Mouse (Mus musculus): ENCODE results near the gene Gm49342. TPM values are rescaled to one million over a fixed set of nuclear protein-coding genes. Genes with fewer than 3 reads are reported as not detected.

Gene Gm49342
- polyA plus RNA-seq, 1 experiment from 2014 or later = not detected

GRCm38 (mm10) chr14:51007152-51007801 lies 63.0 kb downstream of the Gm49342 start, which contains the start of gene Rnase10:
Rnase10 (plus strand) TSS chr14:51007751.
- no peak within 1 kb of the TSS for H3K9ac ChIP-seq
- ATAC-seq (ENCODE audit: low FRiP score) = no peak
- no peak within 1 kb of the TSS for H3K4me2 ChIP-seq (replicated peaks)
- H3K4me1 ChIP-seq = no peaks in the 10 kb centered on the region
- H3K27ac ChIP-seq = no peak within 1 kb of the TSS
- no peak within 1 kb of the TSS for H3K4me3 ChIP-seq
- H3K27me3 ChIP-seq = no peaks in the 10 kb centered on the region
- WGBS = 80% methylated on average over 8 of the region's 8 CpGs
- H3K9me3 ChIP-seq (replicated peaks) = no peaks in the 10 kb centered on the region
- no peaks in the 10 kb centered on the region for H3K36me3 ChIP-seq

DNA sequence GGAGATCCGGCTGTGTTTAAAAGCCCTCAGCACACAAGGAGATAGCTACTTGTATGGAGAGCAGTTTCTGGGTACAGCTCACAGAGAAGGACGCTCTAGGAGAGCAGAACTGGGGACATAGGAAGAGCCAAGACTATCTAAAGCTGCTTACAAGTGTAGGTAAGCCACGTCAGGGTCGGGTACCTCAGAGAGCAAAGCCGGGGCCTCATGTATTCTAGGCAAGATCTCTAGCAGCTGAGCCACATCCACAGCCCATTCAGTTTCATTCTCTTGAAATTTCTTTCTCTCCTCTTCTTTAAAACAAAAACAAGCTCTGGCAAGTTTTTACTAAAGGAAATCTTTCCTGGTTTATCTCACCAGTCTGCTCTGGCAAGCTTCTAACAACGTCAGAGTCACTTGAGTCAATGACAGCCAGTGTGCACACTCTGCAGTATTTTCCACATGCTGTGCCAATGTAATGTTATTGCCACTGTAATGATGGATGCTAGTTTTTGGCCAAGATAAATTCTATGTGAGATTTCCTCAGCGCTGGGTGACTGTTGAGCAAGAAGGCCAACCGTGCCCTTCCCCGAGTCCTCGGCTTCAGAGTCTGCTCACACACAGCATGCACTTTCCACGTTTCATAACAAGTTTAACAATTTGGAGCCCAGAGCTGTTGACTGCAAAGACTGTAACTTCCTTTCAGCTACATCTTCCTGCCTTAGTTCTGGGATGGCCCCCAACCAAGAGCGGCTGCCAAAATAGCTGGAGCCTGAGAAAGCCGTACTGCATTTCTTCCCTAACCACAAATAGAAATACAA lies 63.8 kb downstream of the Gm49342 start:
- Histone ChIP-seq H3K4me1 (no peaks in the 10 kb centered on the region), H3K4me3 (no peak overlapping the region), H3K9ac (no peak overlapping the region), H3K27me3 (no peaks in the 10 kb centered on the region), H3K9me3 (replicated peaks) (no peaks in the 10 kb centered on the region), H3K36me3 (no peaks in the 10 kb centered on the region), H3K27ac (no peak overlapping the region), H3K4me2 (replicated peaks) (no peak overlapping the region)
- WGBS = 81% methylated on average over 13 of the region's 13 CpGs
- no peak for ATAC-seq (ENCODE audit: low FRiP score)

GRCm38 (mm10) chr14:51008781-51009180 lies 64.5 kb downstream of the Gm49342 start:
- Histone ChIP-seq H3K4me2 (replicated peaks) (no peak overlapping the region), H3K27me3 (no peaks in the 10 kb centered on the region), H3K4me3 (no peak overlapping the region), H3K4me1 (no peaks in the 10 kb centered on the region), H3K9ac (no peak overlapping the region), H3K27ac (no peak overlapping the region), H3K9me3 (replicated peaks) (no peaks in the 10 kb centered on the region), H3K36me3 (no peaks in the 10 kb centered on the region)
- no peak for ATAC-seq (ENCODE audit: low FRiP score)
- 92% methylated on average over 4 of the region's 4 CpGs for WGBS

GRCm38 (mm10) chr14:51009572-51009971 lies 65.3 kb downstream of the Gm49342 start:
- no peaks in the 10 kb centered on the region for H3K36me3 ChIP-seq
- H3K9ac ChIP-seq = no peak overlapping the region
- no peak overlapping the region for H3K4me2 ChIP-seq (replicated peaks)
- no peak overlapping the region for H3K4me3 ChIP-seq
- no peak for ATAC-seq (ENCODE audit: low FRiP score)
- WGBS = 86% methylated on average over 6 of the region's 6 CpGs
- H3K27ac ChIP-seq = no peak overlapping the region
- no peaks in the 10 kb centered on the region for H3K9me3 ChIP-seq (replicated peaks)
- H3K27me3 ChIP-seq = no peaks in the 10 kb centered on the region
- no peaks in the 10 kb centered on the region for H3K4me1 ChIP-seq

Other genes starting within 250 kb of the Gm49342 start
- not detected in 2 replicates for gene Olfr748, start 237.1 kb upstream of the Gm49342 start, polyA plus RNA-seq (2016; fragmentation: Nextera tagmentation; extraction: Ambion mirVana)
- gene Olfr749, start 199.4 kb upstream of the Gm49342 start, polyA plus RNA-seq (2016; fragmentation: Nextera tagmentation; extraction: Ambion mirVana) = not detected in 2 replicates
- 97.7 and 105 TPM in 2 replicates for gene Ttc5, start 159.0 kb upstream of the Gm49342 start, polyA plus RNA-seq (2016; fragmentation: Nextera tagmentation; extraction: Ambion mirVana)
- gene Ccnb1ip1, start 136.8 kb upstream of the Gm49342 start, polyA plus RNA-seq (2016; fragmentation: Nextera tagmentation; extraction: Ambion mirVana) = 0.46 TPM in 1 of 2 replicates, not detected in the other
- 50.8 and 50.9 TPM in 2 replicates for gene Parp2, start 136.7 kb upstream of the Gm49342 start, polyA plus RNA-seq (2016; fragmentation: Nextera tagmentation; extraction: Ambion mirVana)
- gene Tep1, start 74.0 kb upstream of the Gm49342 start, polyA plus RNA-seq (2016; fragmentation: Nextera tagmentation; extraction: Ambion mirVana) = 6.3 and 6.7 TPM in 2 replicates
- gene Klhl33, start 47.0 kb upstream of the Gm49342 start, polyA plus RNA-seq (2016; fragmentation: Nextera tagmentation; extraction: Ambion mirVana) = 0.39 and 0.51 TPM in 2 replicates
- 108 and 122 TPM in 2 replicates for gene Osgep, start 19.6 kb upstream of the Gm49342 start, polyA plus RNA-seq (2016; fragmentation: Nextera tagmentation; extraction: Ambion mirVana)
- gene Apex1, start 19.5 kb upstream of the Gm49342 start, polyA plus RNA-seq (2016; fragmentation: Nextera tagmentation; extraction: Ambion mirVana) = 246 and 257 TPM in 2 replicates
- gene Pip4p1, start 13.7 kb upstream of the Gm49342 start, polyA plus RNA-seq (2016; fragmentation: Nextera tagmentation; extraction: Ambion mirVana) = 71.8 and 79.8 TPM in 2 replicates
- 38.2 and 39.5 TPM in 2 replicates for gene Pnp, start 13.4 kb upstream of the Gm49342 start, polyA plus RNA-seq (2016; fragmentation: Nextera tagmentation; extraction: Ambion mirVana)
- 0.50 and 0.59 TPM in 2 replicates for gene Pnp2, start 11.5 kb downstream of the Gm49342 start, polyA plus RNA-seq (2016; fragmentation: Nextera tagmentation; extraction: Ambion mirVana)
- not detected in 2 replicates for gene Rnase10, start 63.2 kb downstream of the Gm49342 start, polyA plus RNA-seq (2016; fragmentation: Nextera tagmentation; extraction: Ambion mirVana)
- gene Rnase9, start 97.4 kb downstream of the Gm49342 start, polyA plus RNA-seq (2016; fragmentation: Nextera tagmentation; extraction: Ambion mirVana) = not detected in 2 replicates
- not detected in 2 replicates for gene Rnase11, start 105.6 kb downstream of the Gm49342 start, polyA plus RNA-seq (2016; fragmentation: Nextera tagmentation; extraction: Ambion mirVana)
- gene Rnase12, start 113.1 kb downstream of the Gm49342 start, polyA plus RNA-seq (2016; fragmentation: Nextera tagmentation; extraction: Ambion mirVana) = not detected in 2 replicates
- not detected in 2 replicates for gene Olfr750, start 129.9 kb downstream of the Gm49342 start, polyA plus RNA-seq (2016; fragmentation: Nextera tagmentation; extraction: Ambion mirVana)
- gene Rnase4, start 146.6 kb downstream of the Gm49342 start, polyA plus RNA-seq (2016; fragmentation: Nextera tagmentation; extraction: Ambion mirVana) = 17.8 and 18.7 TPM in 2 replicates
- 3.7 and 4.4 TPM in 2 replicates for gene Ang, start 146.6 kb downstream of the Gm49342 start, polyA plus RNA-seq (2016; fragmentation: Nextera tagmentation; extraction: Ambion mirVana)
- gene Eddm3b, start 169.9 kb downstream of the Gm49342 start, polyA plus RNA-seq (2016; fragmentation: Nextera tagmentation; extraction: Ambion mirVana) = not detected in 2 replicates
- gene Rnase6, start 179.4 kb downstream of the Gm49342 start, polyA plus RNA-seq (2016; fragmentation: Nextera tagmentation; extraction: Ambion mirVana) = 0.46 TPM in 1 of 2 replicates, not detected in the other
- gene Rnase1, start 202.3 kb downstream of the Gm49342 start, polyA plus RNA-seq (2016; fragmentation: Nextera tagmentation; extraction: Ambion mirVana) = 0.72 TPM in 1 of 2 replicates, not detected in the other
- not detected in 2 replicates for gene Rnase2b, start 217.7 kb downstream of the Gm49342 start, polyA plus RNA-seq (2016; fragmentation: Nextera tagmentation; extraction: Ambion mirVana)